Mouse (Mus musculus): Measurements from ENCODE around the gene Faf1. TPM values are rescaled to one million over a fixed set of nuclear protein-coding genes. Genes with fewer than 3 reads are reported as not detected.
A peak's percentile ranks its signal among the peaks of the same experiment; 100 is the strongest.
"Not testable (repeated sequence)": the region's sequence is repeated elsewhere in the genome, so short reads cannot be mapped to it uniquely, and the experiment has no call there.

The Faf1 gene
- polyA plus RNA-seq, 1 experiment from 2014 or later: 17.0 TPM

- Histone ChIP-seq H3K9ac (ENCODE audit: low read length) (no peak overlapping the region), H3K27me3 (ENCODE audit: control insufficient read depth, insufficient read depth, low read length) (no peaks in the 10 kb centered on the region), H3K36me3 (ENCODE audit: control insufficient read depth, insufficient read depth, low read length) (no peaks in the 10 kb centered on the region), H3K4me2 (ENCODE audit: low read depth, low read length) (no peak overlapping the region), H3K4me3 (replicated peaks; ENCODE audit: low read length) (no peak overlapping the region), H3K4me1 (ENCODE audit: control insufficient read depth, insufficient read depth, low read length) (peaks cover 4% of the 10 kb centered on the region; the same call in 1 of the 2 replicates), H3K9me3 (replicated peaks; ENCODE audit: control insufficient read depth, low read length) (no peaks in the 10 kb centered on the region), H3K27ac (ENCODE audit: low read length) (no peak overlapping the region)
- no peak for ATAC-seq (ENCODE audit: insufficient read depth, low FRiP score)
- 77% methylated on average over 2 of the region's 2 CpGs for WGBS
These were observed 2.3 kb upstream of the Faf1 start for GRCm38 (mm10) chr4:109674097-109674496.

- WGBS: 1% methylated on average over 3 of the region's 3 CpGs
- H3K36me3 ChIP-seq (ENCODE audit: control insufficient read depth, insufficient read depth, low read length): no peaks in the 10 kb centered on the region
- H3K9ac ChIP-seq (ENCODE audit: low read length): peak overlapping the region; percentile 89
- no peaks in the 10 kb centered on the region for H3K9me3 ChIP-seq (replicated peaks; ENCODE audit: control insufficient read depth, low read length)
- ATAC-seq (ENCODE audit: insufficient read depth, low FRiP score): no peak
- H3K27me3 ChIP-seq (ENCODE audit: control insufficient read depth, insufficient read depth, low read length): no peaks in the 10 kb centered on the region
- H3K4me3 ChIP-seq (replicated peaks; ENCODE audit: low read length): peak overlapping the region; percentile 71
- peak overlapping the region; percentile 70 for H3K4me2 ChIP-seq (ENCODE audit: low read depth, low read length)
- H3K4me1 ChIP-seq (ENCODE audit: control insufficient read depth, insufficient read depth, low read length): peaks cover 4% of the 10 kb centered on the region; the same call in 1 of the 2 replicates
- H3K27ac ChIP-seq (ENCODE audit: low read length): peak overlapping the region; percentile 97
These were observed 833 bp downstream of the Faf1 start for GRCm38 (mm10) chr4:109677221-109677620.

- no peaks in the 10 kb centered on the region for H3K4me1 ChIP-seq (ENCODE audit: control insufficient read depth, insufficient read depth, low read length)
- no peaks in the 10 kb centered on the region for H3K9me3 ChIP-seq (replicated peaks; ENCODE audit: control insufficient read depth, low read length)
- no peak overlapping the region for H3K27ac ChIP-seq (ENCODE audit: low read length)
- no peaks in the 10 kb centered on the region for H3K36me3 ChIP-seq (ENCODE audit: control insufficient read depth, insufficient read depth, low read length)
- ATAC-seq (ENCODE audit: insufficient read depth, low FRiP score): no peak
- H3K4me2 ChIP-seq (ENCODE audit: low read depth, low read length): no peak overlapping the region
- WGBS: 70% methylated on average over 2 of the region's 2 CpGs
- H3K27me3 ChIP-seq (ENCODE audit: control insufficient read depth, insufficient read depth, low read length): no peaks in the 10 kb centered on the region
- H3K9ac ChIP-seq (ENCODE audit: low read length): no peak overlapping the region
- no peak overlapping the region for H3K4me3 ChIP-seq (replicated peaks; ENCODE audit: low read length)
These were observed 7.2 kb downstream of the Faf1 start for GRCm38 (mm10) chr4:109683561-109683960.

GRCm38 (mm10) chr4:109692674-109693073, 16.3 kb downstream of the Faf1 start:
- H3K9ac ChIP-seq (ENCODE audit: low read length): no peak overlapping the region
- ATAC-seq (ENCODE audit: insufficient read depth, low FRiP score): no peak
- H3K27me3 ChIP-seq (ENCODE audit: control insufficient read depth, insufficient read depth, low read length): no peaks in the 10 kb centered on the region
- H3K27ac ChIP-seq (ENCODE audit: low read length): no peak overlapping the region
- H3K4me1 ChIP-seq (ENCODE audit: control insufficient read depth, insufficient read depth, low read length): no peaks in the 10 kb centered on the region
- H3K9me3 ChIP-seq (replicated peaks; ENCODE audit: control insufficient read depth, low read length): peaks cover 9% of the 10 kb centered on the region
- H3K4me3 ChIP-seq (replicated peaks; ENCODE audit: low read length): no peak overlapping the region
- peaks cover 6% of the 10 kb centered on the region; the same call in 1 of the 2 replicates for H3K36me3 ChIP-seq (ENCODE audit: control insufficient read depth, insufficient read depth, low read length)
- no peak overlapping the region for H3K4me2 ChIP-seq (ENCODE audit: low read depth, low read length)

GRCm38 (mm10) chr4:109700727-109701126, 24.3 kb downstream of the Faf1 start:
- WGBS: 82% methylated on average over 3 of the region's 3 CpGs
- H3K4me1 ChIP-seq (ENCODE audit: control insufficient read depth, insufficient read depth, low read length); H3K4me3 ChIP-seq (replicated peaks; ENCODE audit: low read length); H3K36me3 ChIP-seq (ENCODE audit: control insufficient read depth, insufficient read depth, low read length); H3K9me3 ChIP-seq (replicated peaks; ENCODE audit: control insufficient read depth, low read length); H3K27me3 ChIP-seq (ENCODE audit: control insufficient read depth, insufficient read depth, low read length); ATAC-seq (ENCODE audit: insufficient read depth, low FRiP score); H3K4me2 ChIP-seq (ENCODE audit: low read depth, low read length); H3K27ac ChIP-seq (ENCODE audit: low read length); H3K9ac ChIP-seq (ENCODE audit: low read length): not testable (repeated sequence)

- H3K27ac ChIP-seq (ENCODE audit: low read length): no peak overlapping the region
- no peak overlapping the region for H3K4me3 ChIP-seq (replicated peaks; ENCODE audit: low read length)
- no peak overlapping the region for H3K9ac ChIP-seq (ENCODE audit: low read length)
- ATAC-seq (ENCODE audit: insufficient read depth, low FRiP score): no peak
- H3K36me3 ChIP-seq (ENCODE audit: control insufficient read depth, insufficient read depth, low read length): no peaks in the 10 kb centered on the region
- no peaks in the 10 kb centered on the region for H3K4me1 ChIP-seq (ENCODE audit: control insufficient read depth, insufficient read depth, low read length)
- H3K9me3 ChIP-seq (replicated peaks; ENCODE audit: control insufficient read depth, low read length): no peaks in the 10 kb centered on the region
- no peak overlapping the region for H3K4me2 ChIP-seq (ENCODE audit: low read depth, low read length)
- no peaks in the 10 kb centered on the region for H3K27me3 ChIP-seq (ENCODE audit: control insufficient read depth, insufficient read depth, low read length)
These were observed 27.2 kb downstream of the Faf1 start for GRCm38 (mm10) chr4:109703568-109703967.

- Histone ChIP-seq H3K27me3 (ENCODE audit: control insufficient read depth, insufficient read depth, low read length) (no peaks in the 10 kb centered on the region), H3K27ac (ENCODE audit: low read length) (no peak overlapping the region), H3K4me1 (ENCODE audit: control insufficient read depth, insufficient read depth, low read length) (no peaks in the 10 kb centered on the region), H3K4me3 (replicated peaks; ENCODE audit: low read length) (no peak overlapping the region), H3K36me3 (ENCODE audit: control insufficient read depth, insufficient read depth, low read length) (no peaks in the 10 kb centered on the region), H3K9me3 (replicated peaks; ENCODE audit: control insufficient read depth, low read length) (no peaks in the 10 kb centered on the region), H3K4me2 (ENCODE audit: low read depth, low read length) (no peak overlapping the region), H3K9ac (ENCODE audit: low read length) (no peak overlapping the region)
- ATAC-seq (ENCODE audit: insufficient read depth, low FRiP score): no peak
- WGBS: 84% methylated on average over 2 of the region's 2 CpGs
These were observed 29.0 kb downstream of the Faf1 start for GRCm38 (mm10) chr4:109705349-109705748.

- Histone ChIP-seq H3K27ac (ENCODE audit: low read length) (no peak overlapping the region), H3K4me2 (ENCODE audit: low read depth, low read length) (no peak overlapping the region), H3K9ac (ENCODE audit: low read length) (no peak overlapping the region), H3K4me1 (ENCODE audit: control insufficient read depth, insufficient read depth, low read length) (no peaks in the 10 kb centered on the region), H3K36me3 (ENCODE audit: control insufficient read depth, insufficient read depth, low read length) (no peaks in the 10 kb centered on the region), H3K27me3 (ENCODE audit: control insufficient read depth, insufficient read depth, low read length) (no peaks in the 10 kb centered on the region), H3K4me3 (replicated peaks; ENCODE audit: low read length) (no peak overlapping the region), H3K9me3 (replicated peaks; ENCODE audit: control insufficient read depth, low read length) (no peaks in the 10 kb centered on the region)
- no peak for ATAC-seq (ENCODE audit: insufficient read depth, low FRiP score)
- WGBS: 96% methylated on average over 5 of the region's 5 CpGs
These were observed 42.9 kb downstream of the Faf1 start for GRCm38 (mm10) chr4:109719281-109719680.

GRCm38 (mm10) chr4:109729281-109729680, 52.9 kb downstream of the Faf1 start:
- Histone ChIP-seq H3K9me3 (replicated peaks; ENCODE audit: control insufficient read depth, low read length) (no peaks in the 10 kb centered on the region), H3K4me2 (ENCODE audit: low read depth, low read length) (no peak overlapping the region), H3K4me1 (ENCODE audit: control insufficient read depth, insufficient read depth, low read length) (no peaks in the 10 kb centered on the region), H3K27me3 (ENCODE audit: control insufficient read depth, insufficient read depth, low read length) (no peaks in the 10 kb centered on the region), H3K27ac (ENCODE audit: low read length) (no peak overlapping the region), H3K4me3 (replicated peaks; ENCODE audit: low read length) (no peak overlapping the region), H3K36me3 (ENCODE audit: control insufficient read depth, insufficient read depth, low read length) (no peaks in the 10 kb centered on the region), H3K9ac (ENCODE audit: low read length) (no peak overlapping the region)
- ATAC-seq (ENCODE audit: insufficient read depth, low FRiP score): no peak
- WGBS: 12% methylated on average over 2 of the region's 2 CpGs

- H3K9me3 ChIP-seq (replicated peaks; ENCODE audit: control insufficient read depth, low read length): no peaks in the 10 kb centered on the region
- no peaks in the 10 kb centered on the region for H3K36me3 ChIP-seq (ENCODE audit: control insufficient read depth, insufficient read depth, low read length)
- no peak overlapping the region for H3K4me3 ChIP-seq (replicated peaks; ENCODE audit: low read length)
- ATAC-seq (ENCODE audit: insufficient read depth, low FRiP score): no peak
- 0 out of 2 replicates have a peak, but pooled peaks cover 3% of the 10 kb centered on the region for H3K4me1 ChIP-seq (ENCODE audit: control insufficient read depth, insufficient read depth, low read length)
- no peak overlapping the region for H3K4me2 ChIP-seq (ENCODE audit: low read depth, low read length)
- H3K27me3 ChIP-seq (ENCODE audit: control insufficient read depth, insufficient read depth, low read length): no peaks in the 10 kb centered on the region
- no peak overlapping the region for H3K9ac ChIP-seq (ENCODE audit: low read length)
- no peak overlapping the region for H3K27ac ChIP-seq (ENCODE audit: low read length)
- 41% methylated on average over 1 of the region's 1 CpGs for WGBS
These were observed 59.4 kb downstream of the Faf1 start for GRCm38 (mm10) chr4:109735754-109736153.

Data from stomach, embryonic 16.5 days (tissue).